Mouse (Mus musculus): Measurements from ENCODE around the gene Tamm41. TPM values are rescaled to one million over a fixed set of nuclear protein-coding genes. Genes with fewer than 3 reads are reported as not detected.

The Tamm41 gene
- polyA plus RNA-seq, 1 experiment from 2014 or later = 68.5 TPM

DNA sequence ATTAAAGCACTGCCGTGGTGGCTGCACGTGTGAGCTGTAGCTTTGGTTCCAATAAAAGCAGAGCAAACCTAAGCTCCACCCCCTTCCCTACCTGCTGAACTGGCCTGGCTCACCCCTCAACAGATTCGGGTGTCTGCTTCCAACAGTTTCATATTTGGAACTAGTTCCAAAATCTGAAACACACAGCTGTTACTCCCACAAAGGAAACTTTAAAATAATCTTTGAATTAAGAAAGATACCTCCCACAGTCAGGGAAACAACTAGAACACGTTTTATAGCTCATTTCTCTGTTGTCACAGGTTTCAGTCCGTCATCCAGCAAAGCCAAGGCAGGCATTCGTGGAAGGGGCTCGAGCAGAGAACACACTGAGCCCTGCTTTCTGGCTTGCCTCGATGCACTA, 44.0 kb downstream of the Tamm41 start:
- Histone ChIP-seq H3K4me2 (no peak overlapping the region), H3K36me3 (replicated peaks) (no peaks in the 10 kb centered on the region), H3K4me3 (replicated peaks) (no peak overlapping the region), H3K9me3 (0 out of 2 replicates have a peak, but pooled peaks cover 2% of the 10 kb centered on the region), H3K9ac (no peak overlapping the region), H3K27me3 (no peaks in the 10 kb centered on the region), H3K4me1 (peaks cover under 1% of the 10 kb centered on the region; the same call in 1 of the 2 replicates), H3K27ac (no peak overlapping the region)
- ATAC-seq (ENCODE audit: low FRiP score) = no peak
- WGBS = 79% methylated on average over 8 of the region's 8 CpGs

DNA sequence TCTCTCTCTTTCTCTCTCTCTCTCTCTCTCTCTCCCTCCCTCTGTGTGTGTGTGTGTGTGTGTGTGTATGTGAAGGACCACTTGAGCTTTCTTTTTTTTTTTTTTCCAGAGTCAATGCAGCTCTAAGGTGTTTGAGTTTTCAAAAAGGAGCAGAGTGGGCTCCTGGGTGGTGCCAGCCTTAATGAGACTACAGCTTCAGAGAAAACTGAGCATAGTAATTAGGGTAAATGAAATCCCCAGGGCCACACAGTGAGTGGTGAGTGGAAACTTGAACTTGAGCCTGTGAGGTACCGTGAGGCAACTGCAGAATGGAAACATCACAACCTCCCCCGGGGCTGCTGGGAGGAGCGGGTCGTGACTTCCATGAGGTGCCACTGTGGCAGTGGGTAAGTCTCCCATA, 45.8 kb downstream of the Tamm41 start:
- Histone ChIP-seq H3K4me1 (peaks cover 5% of the 10 kb centered on the region; the same call in 1 of the 2 replicates), H3K27me3 (no peaks in the 10 kb centered on the region), H3K9me3 (0 out of 2 replicates have a peak, but pooled peaks cover 2% of the 10 kb centered on the region), H3K4me3 (replicated peaks) (no peak overlapping the region), H3K36me3 (replicated peaks) (no peaks in the 10 kb centered on the region), H3K4me2 (no peak overlapping the region), H3K27ac (no peak overlapping the region), H3K9ac (no peak overlapping the region)
- no peak for ATAC-seq (ENCODE audit: low FRiP score)
- WGBS = 71% methylated on average over 4 of the region's 4 CpGs

DNA sequence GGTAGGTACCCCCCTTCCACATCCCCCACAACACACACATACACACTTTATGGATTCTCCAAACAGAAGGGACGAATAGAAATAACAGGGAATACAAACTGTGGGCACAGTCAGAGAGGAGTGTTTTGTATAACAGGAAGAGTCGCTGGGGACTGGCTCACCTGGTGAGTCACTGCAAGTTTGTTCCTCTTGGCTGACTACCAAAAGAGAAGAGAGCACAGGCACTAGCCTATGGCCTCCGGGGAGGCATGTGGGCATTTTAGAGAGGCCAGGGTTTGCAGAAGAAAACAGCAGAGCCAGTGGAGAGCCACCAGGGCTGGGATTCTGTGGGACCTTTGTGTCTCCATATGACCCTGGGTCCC, 49.1 kb downstream of the Tamm41 start:
- 77% methylated on average over 3 of the region's 3 CpGs for WGBS
- H3K9ac ChIP-seq = no peak overlapping the region
- no peak overlapping the region for H3K4me2 ChIP-seq
- no peaks in the 10 kb centered on the region for H3K36me3 ChIP-seq (replicated peaks)
- H3K27me3 ChIP-seq = no peaks in the 10 kb centered on the region
- H3K4me3 ChIP-seq (replicated peaks) = no peak overlapping the region
- peaks cover 5% of the 10 kb centered on the region; the same call in 1 of the 2 replicates for H3K4me1 ChIP-seq
- no peak overlapping the region for H3K27ac ChIP-seq
- no peaks in the 10 kb centered on the region for H3K9me3 ChIP-seq
- no peak for ATAC-seq (ENCODE audit: low FRiP score)

DNA sequence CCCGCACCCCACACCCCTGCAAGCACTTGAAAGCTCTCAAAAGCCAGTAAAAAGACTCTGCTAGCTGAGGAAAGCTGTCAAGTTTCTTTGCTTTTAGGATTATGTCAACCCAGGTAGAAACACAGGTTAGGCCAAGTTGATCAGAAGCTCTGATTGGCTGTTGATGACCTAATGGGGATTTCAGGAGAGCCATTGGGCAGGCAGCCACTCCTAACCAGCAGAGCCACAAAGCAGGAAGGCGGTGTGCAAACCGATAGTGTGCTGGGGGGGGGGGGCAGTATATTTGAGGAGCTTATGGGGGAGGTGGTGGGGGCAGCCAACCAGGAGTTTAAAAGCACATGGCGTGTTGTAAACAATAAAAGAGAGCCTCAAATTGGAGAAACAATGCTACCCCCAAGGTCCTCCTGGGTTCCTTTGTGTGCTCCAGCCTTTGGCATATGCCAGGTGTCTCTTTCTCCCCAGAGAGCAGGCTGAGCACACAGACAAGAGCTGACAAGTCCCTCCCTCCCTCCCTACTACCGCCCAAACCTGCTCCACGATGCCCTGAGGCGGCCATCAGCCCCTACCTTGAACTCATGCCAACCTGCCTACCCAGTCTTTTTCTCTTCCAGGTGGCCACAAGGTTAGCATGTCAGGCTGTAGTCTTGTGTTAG, 49.6 kb downstream of the Tamm41 start:
- H3K27me3 ChIP-seq = no peaks in the 10 kb centered on the region
- ATAC-seq (ENCODE audit: low FRiP score) = no peak
- H3K4me2 ChIP-seq = no peak overlapping the region
- no peak overlapping the region for H3K9ac ChIP-seq
- H3K4me1 ChIP-seq = peaks cover 5% of the 10 kb centered on the region; the same call in 1 of the 2 replicates
- no peaks in the 10 kb centered on the region for H3K36me3 ChIP-seq (replicated peaks)
- no peak overlapping the region for H3K27ac ChIP-seq
- 65% methylated on average over 7 of the region's 7 CpGs for WGBS
- no peak overlapping the region for H3K4me3 ChIP-seq (replicated peaks)
- no peaks in the 10 kb centered on the region for H3K9me3 ChIP-seq

DNA sequence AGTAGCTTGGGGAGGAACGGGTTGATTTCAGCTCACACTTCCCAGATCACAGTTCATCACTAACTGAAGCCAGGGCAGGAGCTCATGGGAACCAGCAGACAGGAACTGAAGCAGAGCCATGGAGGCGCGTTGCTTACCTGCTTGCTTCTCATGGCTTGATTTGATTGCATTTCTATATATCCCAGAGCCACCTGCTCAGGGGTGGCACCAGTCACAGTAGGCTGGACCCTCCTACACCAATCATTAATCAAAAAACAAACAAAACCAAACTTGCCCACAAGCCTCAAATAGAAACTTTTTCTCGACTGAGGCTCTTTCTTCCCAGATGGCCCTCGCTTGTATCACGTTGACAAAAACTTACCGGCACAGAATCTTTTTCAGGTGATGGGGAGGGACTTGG, 55.0 kb downstream of the Tamm41 start:
- H3K4me1 ChIP-seq = no peaks in the 10 kb centered on the region
- no peaks in the 10 kb centered on the region for H3K9me3 ChIP-seq
- no peaks in the 10 kb centered on the region for H3K27me3 ChIP-seq
- no peak overlapping the region for H3K9ac ChIP-seq
- no peaks in the 10 kb centered on the region for H3K36me3 ChIP-seq (replicated peaks)
- H3K4me2 ChIP-seq = no peak overlapping the region
- no peak for ATAC-seq (ENCODE audit: low FRiP score)
- H3K27ac ChIP-seq = no peak overlapping the region
- 88% methylated on average over 7 of the region's 7 CpGs for WGBS
- H3K4me3 ChIP-seq (replicated peaks) = no peak overlapping the region

DNA sequence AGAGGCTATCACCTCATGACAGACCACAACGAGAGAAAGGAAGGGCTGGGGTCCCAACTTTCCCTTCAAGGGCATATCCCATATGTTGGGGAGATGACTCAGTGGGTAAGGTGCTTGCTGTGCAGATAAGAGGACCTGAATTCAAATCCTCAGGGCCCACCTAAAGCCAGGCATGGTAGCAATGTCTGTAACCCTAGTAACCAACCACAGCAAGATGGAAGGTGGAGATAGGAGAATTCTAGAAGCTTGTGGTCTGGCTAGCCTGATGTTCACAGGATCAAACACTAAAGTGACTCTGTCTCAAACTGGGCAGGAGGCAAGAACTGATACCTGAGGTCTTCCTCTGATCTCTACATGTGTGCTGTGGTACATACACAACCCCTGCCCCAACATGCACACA, 58.0 kb downstream of the Tamm41 start:
- no peak for ATAC-seq (ENCODE audit: low FRiP score)

DNA sequence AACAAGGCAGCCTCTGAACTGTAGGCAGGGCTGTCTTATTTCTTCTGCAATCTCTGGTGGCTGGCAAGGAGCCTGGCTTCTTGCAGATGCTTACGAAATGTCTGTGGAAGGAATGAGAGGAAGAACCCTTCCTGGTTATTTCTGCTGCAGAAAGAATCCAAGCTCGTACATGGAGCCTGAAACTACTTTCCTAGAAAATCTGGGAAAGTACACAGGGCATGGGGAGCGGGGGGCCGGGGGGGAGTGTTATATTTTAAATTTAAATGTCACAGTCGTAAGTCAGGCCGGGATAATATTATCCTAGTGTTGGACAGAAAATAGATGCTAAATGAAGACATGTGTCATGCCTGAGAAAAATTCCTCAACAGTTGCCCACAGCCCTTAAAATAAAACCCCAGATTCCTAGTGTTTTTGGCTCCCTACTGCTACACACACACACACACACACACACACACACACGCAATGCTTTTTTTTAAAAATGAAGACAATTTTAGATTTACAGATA, 60.7 kb downstream of the Tamm41 start:
- no peaks in the 10 kb centered on the region for H3K4me1 ChIP-seq
- no peak for ATAC-seq (ENCODE audit: low FRiP score)
- no peak overlapping the region for H3K4me2 ChIP-seq
- H3K9ac ChIP-seq = no peak overlapping the region
- H3K27ac ChIP-seq = no peak overlapping the region
- H3K27me3 ChIP-seq = 0 out of 2 replicates have a peak, but pooled peaks cover 10% of the 10 kb centered on the region
- no peak overlapping the region for H3K4me3 ChIP-seq (replicated peaks)
- H3K9me3 ChIP-seq = no peaks in the 10 kb centered on the region
- 89% methylated on average over 7 of the region's 7 CpGs for WGBS
- H3K36me3 ChIP-seq (replicated peaks) = no peaks in the 10 kb centered on the region

More for the DNA sequence above, 58.0 kb downstream of the Tamm41 start:
- H3K27ac ChIP-seq = no peak overlapping the region
- no peaks in the 10 kb centered on the region for H3K27me3 ChIP-seq
- H3K36me3 ChIP-seq (replicated peaks) = no peaks in the 10 kb centered on the region
- H3K9ac ChIP-seq = no peak overlapping the region
- no peak overlapping the region for H3K4me3 ChIP-seq (replicated peaks)
- H3K9me3 ChIP-seq = no peaks in the 10 kb centered on the region
- 76% methylated on average over 1 of the region's 1 CpGs for WGBS
- H3K4me2 ChIP-seq = no peak overlapping the region
- no peaks in the 10 kb centered on the region for H3K4me1 ChIP-seq

DNA sequence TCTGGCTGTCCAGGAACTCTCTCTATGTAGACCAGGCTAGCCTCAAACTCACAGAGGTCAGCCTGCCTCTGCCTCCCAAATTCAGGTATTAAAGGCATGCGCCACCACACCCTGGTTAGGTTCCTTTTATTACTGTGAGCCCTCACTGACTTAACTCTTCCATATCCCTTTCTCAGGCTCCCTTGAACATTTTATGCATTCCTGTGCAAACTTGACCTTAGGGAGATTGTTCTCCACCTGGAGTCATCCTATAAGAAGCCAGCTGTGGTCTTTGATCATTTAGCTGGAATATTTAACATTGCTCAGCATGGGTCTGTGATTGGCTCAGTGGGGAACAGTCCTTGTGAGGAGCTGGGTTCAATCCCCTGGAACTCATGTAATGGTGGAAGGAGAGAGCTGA, 63.3 kb downstream of the Tamm41 start:
- no peak for ATAC-seq (ENCODE audit: low FRiP score)
- H3K4me3 ChIP-seq (replicated peaks) = no peak overlapping the region
- H3K27ac ChIP-seq = no peak overlapping the region
- peaks cover 24% of the 10 kb centered on the region for H3K27me3 ChIP-seq
- H3K4me1 ChIP-seq = peaks cover 7% of the 10 kb centered on the region
- no peak overlapping the region for H3K4me2 ChIP-seq
- H3K9me3 ChIP-seq = no peaks in the 10 kb centered on the region
- WGBS = 89% methylated on average over 1 of the region's 1 CpGs
- no peaks in the 10 kb centered on the region for H3K36me3 ChIP-seq (replicated peaks)
- H3K9ac ChIP-seq = no peak overlapping the region

DNA sequence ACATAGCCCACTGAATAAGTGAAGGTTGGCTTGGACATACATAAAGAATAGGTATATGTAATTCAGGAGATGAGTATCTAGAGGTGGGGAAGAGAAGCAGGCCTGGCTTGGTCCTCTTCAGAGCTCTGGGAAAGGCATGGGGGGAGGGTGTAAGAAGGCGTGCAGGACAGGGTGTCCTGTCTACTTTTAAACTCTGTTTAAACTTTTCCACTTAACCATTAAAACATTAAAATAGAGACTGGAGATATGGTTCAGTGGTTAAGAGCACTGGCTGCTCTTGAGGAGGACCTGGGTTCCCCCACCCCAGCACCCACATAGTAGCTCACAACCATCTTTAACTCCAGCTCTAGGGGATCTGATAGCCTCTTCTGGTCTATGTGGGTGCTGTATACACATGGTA, 64.7 kb downstream of the Tamm41 start:
- Histone ChIP-seq H3K9ac (no peak overlapping the region), H3K4me1 (peaks cover 19% of the 10 kb centered on the region), H3K4me2 (no peak overlapping the region), H3K36me3 (replicated peaks) (no peaks in the 10 kb centered on the region), H3K4me3 (replicated peaks) (no peak overlapping the region), H3K27ac (no peak overlapping the region), H3K9me3 (no peaks in the 10 kb centered on the region), H3K27me3 (peaks cover 37% of the 10 kb centered on the region)
- ATAC-seq (ENCODE audit: low FRiP score) = no peak
- WGBS = 84% methylated on average over 1 of the region's 1 CpGs

DNA sequence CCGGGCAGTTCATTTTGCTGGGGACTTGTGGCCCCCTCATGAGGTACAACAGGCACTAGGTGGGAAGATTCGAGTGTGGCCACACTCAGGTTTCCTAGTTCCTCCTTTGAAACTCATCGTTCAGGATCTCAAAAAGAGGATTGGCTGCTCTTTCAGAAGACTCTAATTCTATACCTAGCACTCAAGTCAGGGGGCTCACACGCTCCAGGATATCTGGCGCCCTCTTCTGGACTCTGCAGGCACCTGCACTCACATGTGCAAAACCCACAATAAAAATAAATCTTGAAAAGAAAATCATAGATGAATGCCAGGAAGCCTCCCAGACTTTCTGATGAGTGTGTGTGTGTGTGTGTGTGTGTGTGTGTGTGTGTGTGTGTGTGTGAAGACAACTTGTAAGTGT, 66.8 kb downstream of the Tamm41 start:
- no peak for ATAC-seq (ENCODE audit: low FRiP score)
- Histone ChIP-seq H3K9ac (no peak overlapping the region), H3K27me3 (peaks cover 58% of the 10 kb centered on the region), H3K4me3 (replicated peaks) (no peak overlapping the region), H3K36me3 (replicated peaks) (no peaks in the 10 kb centered on the region), H3K4me2 (no peak overlapping the region), H3K9me3 (no peaks in the 10 kb centered on the region), H3K27ac (no peak overlapping the region), H3K4me1 (peaks cover 26% of the 10 kb centered on the region)
- 70% methylated on average over 5 of the region's 5 CpGs for WGBS

DNA sequence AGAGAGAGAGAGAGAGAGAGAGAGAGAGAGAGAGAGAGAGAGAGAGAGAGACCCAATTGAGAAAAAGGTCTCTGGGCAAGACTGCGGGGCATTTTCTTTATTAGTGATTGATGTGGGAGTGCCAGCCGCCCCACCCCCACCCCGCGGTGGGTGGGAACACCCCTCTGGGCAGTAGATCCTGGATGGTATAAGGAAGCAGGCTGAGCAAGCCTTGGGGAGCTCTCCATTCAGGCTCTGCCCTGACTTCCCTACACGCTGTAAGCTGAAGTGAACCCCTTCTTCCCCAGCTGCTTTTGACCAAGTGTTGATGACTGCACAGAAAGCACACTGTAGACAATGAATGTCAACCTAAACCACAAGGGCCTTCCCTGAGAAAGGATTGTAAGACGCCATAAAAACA, 67.3 kb downstream of the Tamm41 start:
- no peak for ATAC-seq (ENCODE audit: low FRiP score)
- Histone ChIP-seq H3K36me3 (replicated peaks) (no peaks in the 10 kb centered on the region), H3K4me1 (peaks cover 26% of the 10 kb centered on the region), H3K4me3 (replicated peaks) (no peak overlapping the region), H3K9ac (no peak overlapping the region), H3K9me3 (no peaks in the 10 kb centered on the region), H3K27ac (no peak overlapping the region), H3K27me3 (peaks cover 63% of the 10 kb centered on the region), H3K4me2 (no peak overlapping the region)
- WGBS = 27% methylated on average over 6 of the region's 6 CpGs

DNA sequence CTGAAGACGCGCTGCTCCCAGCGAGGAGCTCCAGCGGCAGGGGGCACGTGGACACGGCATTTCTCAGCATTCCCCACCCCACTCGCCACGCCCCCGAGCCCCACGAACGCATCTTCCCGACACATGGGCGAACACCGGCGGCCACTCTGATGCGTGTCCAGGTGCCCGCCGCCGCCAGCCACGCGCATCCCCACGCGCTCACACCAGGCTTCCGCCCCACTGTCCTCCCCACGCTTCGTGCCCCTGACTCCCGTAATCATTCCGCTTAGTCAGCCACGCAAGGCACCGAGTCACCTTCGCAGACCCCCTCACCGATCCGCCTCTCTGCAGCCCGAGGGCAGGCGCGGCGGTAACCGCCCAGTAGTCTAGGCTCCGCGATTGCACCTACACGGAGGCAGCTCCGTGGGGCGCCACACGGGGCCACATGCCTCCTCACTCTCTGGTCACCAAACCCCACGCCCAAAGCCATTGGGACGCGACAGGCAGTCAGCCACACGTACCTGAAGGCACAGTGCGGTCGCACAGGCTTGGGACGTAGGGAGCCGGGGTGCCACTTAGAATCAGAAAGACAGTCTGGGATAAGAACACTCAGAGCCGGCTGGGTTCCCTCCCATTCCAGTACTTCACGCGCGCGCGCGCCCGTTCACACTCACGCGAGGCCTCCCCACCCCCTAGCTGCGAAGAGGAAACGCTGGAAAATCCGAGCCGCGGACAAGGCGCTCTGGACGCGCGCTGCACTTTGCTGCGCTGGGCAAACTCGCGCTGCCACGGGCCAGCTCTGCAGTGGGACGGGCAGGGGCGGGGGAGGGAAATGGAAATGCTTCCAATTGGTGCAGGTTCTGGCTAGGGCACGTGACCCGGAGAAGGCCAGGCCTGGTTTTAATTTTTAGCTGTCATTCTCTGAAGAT, 68.2 kb downstream of the Tamm41 start, which contains the start of gene Vgll4:
Vgll4 (minus strand) TSS at position 782 of the 908 bp plus-strand sequence.
- peak within 1 kb of the TSS; percentile 100 for H3K4me2 ChIP-seq
- no peaks in the 10 kb centered on the region for H3K9me3 ChIP-seq
- peaks cover 26% of the 10 kb centered on the region for H3K4me1 ChIP-seq
- peak; percentile 57 for ATAC-seq (ENCODE audit: low FRiP score)
- under 1% methylated on average over 71 of the region's 79 CpGs for WGBS
- peak within 1 kb of the TSS; percentile 69 for H3K4me3 ChIP-seq (replicated peaks)
- H3K9ac ChIP-seq = peak within 1 kb of the TSS; percentile 61
- no peak within 1 kb of the TSS for H3K27ac ChIP-seq
- H3K27me3 ChIP-seq = peaks cover 68% of the 10 kb centered on the region
- H3K36me3 ChIP-seq (replicated peaks) = no peaks in the 10 kb centered on the region

Data from forebrain, embryonic 12.5 days (tissue).